Mouse (Mus musculus): ENCODE measurements at regions not wholly inside any gene's neighbourhood (a gene's known extent, or its start where the extent isn't known, plus 50 kb on each side); places are given as distances from the start of the nearest gene placed in this dataset.

- TF ChIP-seq HCFC1 (IDR thresholded peaks at IDR 0.05; ENCODE audit: borderline replicate concordance, insufficient read depth, low read length) (no peak), ZNF384 (IDR thresholded peaks at IDR 0.05; ENCODE audit: low read depth, low read length) (no peak)
Observed at GRCm38 (mm10) chr1:61428706-61429501, 209.7 kb upstream of the Pard3b start.

Data from ES-E14 (cell line).